Mouse (Mus musculus) liver, adult 2 months (tissue): ENCODE data around the gene Olfr74. TPM values are rescaled to one million over a fixed set of nuclear protein-coding genes. Genes with fewer than 3 reads are reported as not detected.
"Not testable (repeated sequence)": the region's sequence is repeated elsewhere in the genome, so short reads cannot be mapped to it uniquely, and the experiment has no call there.

Source experiments
- DNase-seq: peaks from one replicate; pipeline ENCODE4 v3.0.0-alpha.2; 2011; ENCODE audit warnings: low read depth, low spot score; ENCODE audit errors: extremely low read depth
- H3K27ac ChIP-seq: fragments of 200-500 bp; replicated peaks from 2 replicates; pipeline ENCODE4 v1.5.1; 2012; ENCODE audit warnings: low read depth, mild to moderate bottlenecking, control low read depth, inconsistent platforms, low read length; ENCODE audit not compliant: insufficient read depth
- H3K27me3 ChIP-seq: fragments of 200-500 bp; 2 replicates; pipeline ENCODE4 v1.6.1; 2012; ENCODE audit warnings: mild to moderate bottlenecking, moderate library complexity, low read length, inconsistent platforms; ENCODE audit not compliant: control insufficient read depth, insufficient read depth
- H3K36me3 ChIP-seq: fragments of 200-500 bp; 2 replicates; pipeline ENCODE4 v1.6.1; 2012; ENCODE audit warnings: low read length, inconsistent platforms; ENCODE audit not compliant: control insufficient read depth, insufficient read depth
- H3K4me1 ChIP-seq: fragments of 200-500 bp; 2 replicates; pipeline ENCODE4 v1.6.1; 2011; ENCODE audit warnings: low read length; ENCODE audit not compliant: control insufficient read depth, insufficient read depth
- H3K4me3 ChIP-seq: fragments of 200-500 bp; 2 replicates; pipeline ENCODE4 v1.5.1; 2011; ENCODE audit warnings: low read depth, mild to moderate bottlenecking, control low read depth, low read length, moderate library complexity; ENCODE audit not compliant: insufficient read depth
- H3K79me2 ChIP-seq: fragments of 200-500 bp; 2 replicates; pipeline ENCODE4 v1.6.1; 2012; ENCODE audit warnings: inconsistent platforms, mild to moderate bottlenecking, low read length, moderate library complexity; ENCODE audit not compliant: control insufficient read depth, insufficient read depth
- H3K9ac ChIP-seq: fragments of 200-500 bp; 2 replicates; pipeline ENCODE4 v1.6.1; 2012; ENCODE audit warnings: low read depth, mild to moderate bottlenecking, control low read depth, inconsistent platforms, low read length
- CTCF ChIP-seq: fragments of 200-500 bp; IDR thresholded peaks from 2 replicates; pipeline ENCODE4 v1.5.1; 2011; ENCODE audit warnings: low read depth, low read length, control low read depth
- POLR2A ChIP-seq: fragments of 200-500 bp; IDR thresholded peaks from 2 replicates; pipeline ENCODE4 v1.6.1; 2011; ENCODE audit warnings: low read length, control low read depth; ENCODE audit not compliant: insufficient read depth; ENCODE audit errors: extremely low read depth
- WGBS: fragments of 180-500 bp; shearing (Covaris S2); methylation state at CpG from one replicate; pipeline ENCODE4 v1.1.7; 2018; 5-methylcytosine and 5-hydroxymethylcytosine counted together
- polyA plus RNA-seq: library from polyadenylated mRNA; depleted of rRNA; stranded (reverse); fragments of >200 nt; gene quantifications from 2 replicates; pipeline ENCODE4 v1.2.3, GENCODE M21; 2012; rRNA removed
- total RNA-seq: library from RNA; depleted of rRNA; stranded (reverse); fragments of >200 nt; gene quantifications from 2 replicates; pipeline ENCODE4 v1.2.3, GENCODE M21; 2014; rRNA removed

Gene Olfr74
- total RNA-seq (not detected in 2 replicates), polyA plus RNA-seq (not detected in 2 replicates)

DNA sequence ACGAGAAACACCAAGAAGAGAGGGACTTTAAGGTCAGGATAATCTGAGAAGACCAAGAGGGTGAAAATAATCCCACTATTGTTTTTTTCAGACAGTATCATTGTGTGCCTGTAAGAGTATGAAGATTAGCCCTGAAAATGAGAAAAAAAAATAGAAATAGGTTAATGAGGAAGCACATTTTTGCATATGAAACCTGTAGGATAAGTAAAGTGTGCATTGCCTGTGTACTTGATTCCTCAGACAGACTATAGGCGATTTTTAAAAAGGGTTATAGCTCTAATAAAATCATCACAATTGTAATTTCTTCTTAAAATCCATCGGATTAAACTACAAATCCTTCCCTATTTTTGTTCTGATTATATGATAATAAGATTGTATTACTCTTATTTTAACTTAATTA is at the start of gene Olfr74:
TSS of gene Olfr74 (minus strand) at position 101 of the 400 bp plus-strand sequence.
- no peak within 1 kb of the TSS for H3K9ac ChIP-seq
- H3K36me3 ChIP-seq = no peaks in the 10 kb centered on the region
- no peak within 1 kb of the TSS for H3K27ac ChIP-seq
- TF ChIP-seq POLR2A (no peak), CTCF (no peak)
- whole genome bisulfite sequencing = 73% methylated on average over 3 of the region's 3 CpGs
- no peaks in the 10 kb centered on the region for H3K27me3 ChIP-seq
- no peaks in the 10 kb centered on the region for H3K4me1 ChIP-seq
- H3K4me3 ChIP-seq = no peak within 1 kb of the TSS
- no peaks in the 10 kb centered on the region for H3K79me2 ChIP-seq
- no peak for DNase-seq

DNA sequence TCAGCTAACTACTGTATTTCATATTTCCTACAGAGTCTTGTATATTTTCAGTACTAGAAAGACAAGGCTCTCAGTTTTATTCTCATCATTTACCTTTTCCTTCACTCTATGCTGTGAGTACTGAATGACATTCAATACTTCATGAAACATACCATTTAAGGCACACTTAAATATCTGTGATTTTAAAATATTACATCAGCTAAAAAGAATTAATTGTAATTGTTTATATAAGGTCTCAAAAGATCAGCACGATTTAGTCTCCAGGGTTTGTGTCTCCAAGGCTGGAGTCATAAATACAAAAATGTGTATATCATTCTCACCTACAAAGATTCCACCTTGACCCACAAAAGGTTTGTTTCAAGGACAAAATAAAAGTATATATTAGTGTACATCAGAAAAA is 48.0 kb upstream of the Olfr74 start, which contains the start of gene Olfr1161:
TSS of gene Olfr1161 (plus strand) at position 301 of the 400 bp plus-strand sequence.
- 83% methylated on average over 1 of the region's 1 CpGs for WGBS
- H3K27ac ChIP-seq, H3K4me3 ChIP-seq, H3K79me2 ChIP-seq, H3K9ac ChIP-seq, H3K27me3 ChIP-seq, H3K36me3 ChIP-seq, H3K4me1 ChIP-seq, DNase-seq: not testable (repeated sequence)

- no peak for TF ChIP-seq CTCF
- no peak for TF ChIP-seq POLR2A
- Histone ChIP-seq H3K4me3 (no peak within 1 kb of the TSS), H3K27me3 (no peaks in the 10 kb centered on the region), H3K27ac (no peak within 1 kb of the TSS), H3K4me1 (no peaks in the 10 kb centered on the region; the same call in 1 of the 2 replicates), H3K9ac (no peak within 1 kb of the TSS), H3K36me3 (no peaks in the 10 kb centered on the region), H3K79me2 (no peaks in the 10 kb centered on the region)
- peak; percentile 92 for DNase-seq
These were observed 33.3 kb upstream of the Olfr74 start, which contains the start of gene Olfr1160 for GRCm38 (mm10) chr2:88007515-88008318. Olfr1160 (minus strand) TSS chr2:88008268.

DNA sequence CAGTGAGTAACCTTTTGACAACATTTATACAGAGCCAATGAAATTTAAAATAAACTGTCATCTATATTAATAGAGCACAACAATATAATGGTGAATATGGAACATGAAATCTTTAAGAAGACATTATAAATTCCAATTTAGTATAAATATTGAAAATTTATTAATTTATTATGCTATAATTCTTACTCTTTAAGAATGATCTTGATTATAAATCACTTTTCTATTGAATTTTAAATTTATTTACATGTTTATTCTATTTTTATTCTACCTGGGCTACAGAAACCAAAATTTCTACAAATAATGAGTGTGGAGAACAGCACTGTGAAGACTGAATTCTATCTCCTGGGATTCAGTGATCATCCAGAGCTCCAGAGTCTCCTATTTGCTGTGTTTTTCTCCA is 15.3 kb upstream of the Olfr74 start, which contains the start of gene Olfr1158:
TSS of gene Olfr1158 (plus strand) at position 301 of the 400 bp plus-strand sequence.
- no peaks in the 10 kb centered on the region for H3K36me3 ChIP-seq
- H3K4me1 ChIP-seq = no peaks in the 10 kb centered on the region
- H3K27me3 ChIP-seq = no peaks in the 10 kb centered on the region
- H3K4me3 ChIP-seq = no peak within 1 kb of the TSS
- DNase-seq = no peak
- no peak within 1 kb of the TSS for H3K27ac ChIP-seq
- no peaks in the 10 kb centered on the region for H3K79me2 ChIP-seq
- TF ChIP-seq CTCF = no peak
- TF ChIP-seq POLR2A = no peak
- no peak within 1 kb of the TSS for H3K9ac ChIP-seq

- WGBS = 97% methylated on average over 4 of the region's 4 CpGs
- TF ChIP-seq POLR2A (no peak), CTCF (no peak)
- no peak for DNase-seq
These were observed 6.3 kb downstream of the Olfr74 start, which contains the start of gene Olfr1157 for GRCm38 (mm10) chr2:87968199-87968598. Olfr1157 (minus strand) TSS chr2:87968299.

DNA sequence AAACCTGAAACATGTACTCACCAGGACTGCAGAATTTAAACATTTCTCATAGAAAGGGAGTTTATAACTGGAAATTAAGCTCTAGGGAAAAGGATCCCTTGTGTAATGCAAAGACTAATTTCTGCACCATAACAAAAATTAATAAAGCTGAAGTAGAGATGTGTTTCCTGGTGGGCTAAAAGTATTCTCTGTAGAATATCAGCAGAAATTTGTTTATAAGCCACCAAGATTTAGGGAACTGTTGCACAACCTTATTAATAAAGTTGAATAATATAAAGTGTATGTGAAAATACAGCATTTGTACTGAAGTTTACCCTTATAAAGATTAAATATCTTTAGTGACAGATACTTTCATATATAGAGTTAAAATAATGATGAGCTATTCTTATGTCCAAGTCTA is 21.5 kb downstream of the Olfr74 start, which contains the start of gene Olfr1156:
TSS of gene Olfr1156 (minus strand) at position 101 of the 400 bp plus-strand sequence.
- no peak for DNase-seq
- TF ChIP-seq POLR2A (no peak), CTCF (no peak)
- Histone ChIP-seq H3K4me3 (no peak within 1 kb of the TSS), H3K4me1 (no peaks in the 10 kb centered on the region), H3K36me3 (no peaks in the 10 kb centered on the region), H3K79me2 (no peaks in the 10 kb centered on the region), H3K27me3 (no peaks in the 10 kb centered on the region), H3K9ac (no peak within 1 kb of the TSS), H3K27ac (no peak within 1 kb of the TSS)

More at GRCm38 (mm10) chr2:87968199-87968598, 6.3 kb downstream of the Olfr74 start, which contains the start of gene Olfr1157:
- Histone ChIP-seq H3K27me3 (no peaks in the 10 kb centered on the region), H3K79me2 (no peaks in the 10 kb centered on the region), H3K4me3 (no peak within 1 kb of the TSS), H3K4me1 (no peaks in the 10 kb centered on the region), H3K27ac (no peak within 1 kb of the TSS), H3K36me3 (no peaks in the 10 kb centered on the region), H3K9ac (no peak within 1 kb of the TSS)
